Mouse (Mus musculus) heart, embryonic 16.5 days (tissue): Measurements from ENCODE around the gene Cdrt4. TPM values are rescaled to one million over a fixed set of nuclear protein-coding genes. Genes with fewer than 3 reads are reported as not detected.

Experiments
- ATAC-seq: fragments of 200-750 bp; cut with Nextera tagmentation; replicated peaks from 2 replicates; pipeline ENCODE4 v1.8.0; 2017; ENCODE audit warnings: moderate number of reproducible peaks; ENCODE audit not compliant: insufficient read depth, low FRiP score; ENCODE audit errors: extremely low read depth
- H3K27ac ChIP-seq: fragments of 300-500 bp; sonication (generic); 2 replicates; pipeline ENCODE4 v1.5.1; 2014; ENCODE audit warnings: mild to moderate bottlenecking, low read length, control low read depth, moderate library complexity
- H3K27me3 ChIP-seq: fragments of 300-500 bp; sonication (generic); 2 replicates; pipeline ENCODE4 v1.6.1; 2014; ENCODE audit warnings: low read length, mixed read lengths; ENCODE audit not compliant: control insufficient read depth, insufficient read depth
- H3K36me3 ChIP-seq: fragments of 300-500 bp; sonication (generic); 2 replicates; pipeline ENCODE4 v1.6.1; 2014; ENCODE audit not compliant: control insufficient read depth, insufficient read depth
- H3K4me1 ChIP-seq: fragments of 300-500 bp; sonication (generic); 2 replicates; pipeline ENCODE4 v1.6.1; 2014; ENCODE audit warnings: low read length, mixed read lengths; ENCODE audit not compliant: control insufficient read depth, insufficient read depth
- H3K4me2 ChIP-seq: fragments of 300-500 bp; sonication (generic); 2 replicates; pipeline ENCODE4 v1.6.1; 2014; ENCODE audit warnings: low read depth, mild to moderate bottlenecking, control low read depth, low read length
- H3K4me3 ChIP-seq: fragments of 300-500 bp; sonication (generic); 2 replicates; pipeline ENCODE4 v1.5.1; 2014; ENCODE audit warnings: mild to moderate bottlenecking, control low read depth, low read length
- H3K9ac ChIP-seq: fragments of 300-500 bp; sonication (generic); 2 replicates; pipeline ENCODE4 v1.6.1; 2014; ENCODE audit warnings: low read length, control low read depth
- H3K9me3 ChIP-seq: fragments of 300-500 bp; sonication (generic); replicated peaks from 2 replicates; pipeline ENCODE4 v1.6.1; 2016; ENCODE audit warnings: low read length; ENCODE audit not compliant: control insufficient read depth
- WGBS: fragments of 180-500 bp; shearing (Covaris S2); extraction: QIAGEN DNeasy Blood & Tissue Kit; methylation state at CpG from one replicate; pipeline ENCODE4 v1.1.7; 2014; 5-methylcytosine and 5-hydroxymethylcytosine counted together
- polyA plus RNA-seq: library from polyadenylated mRNA; unstranded; fragments of >200 nt; fragmentation: Nextera tagmentation; extraction: Ambion mirVana; gene quantifications from 2 replicates; pipeline ENCODE4 v1.2.1, GENCODE M21; 2015

The Cdrt4 gene
- polyA plus RNA-seq, 1 experiment from 2014 or later, result 0.41 TPM

DNA sequence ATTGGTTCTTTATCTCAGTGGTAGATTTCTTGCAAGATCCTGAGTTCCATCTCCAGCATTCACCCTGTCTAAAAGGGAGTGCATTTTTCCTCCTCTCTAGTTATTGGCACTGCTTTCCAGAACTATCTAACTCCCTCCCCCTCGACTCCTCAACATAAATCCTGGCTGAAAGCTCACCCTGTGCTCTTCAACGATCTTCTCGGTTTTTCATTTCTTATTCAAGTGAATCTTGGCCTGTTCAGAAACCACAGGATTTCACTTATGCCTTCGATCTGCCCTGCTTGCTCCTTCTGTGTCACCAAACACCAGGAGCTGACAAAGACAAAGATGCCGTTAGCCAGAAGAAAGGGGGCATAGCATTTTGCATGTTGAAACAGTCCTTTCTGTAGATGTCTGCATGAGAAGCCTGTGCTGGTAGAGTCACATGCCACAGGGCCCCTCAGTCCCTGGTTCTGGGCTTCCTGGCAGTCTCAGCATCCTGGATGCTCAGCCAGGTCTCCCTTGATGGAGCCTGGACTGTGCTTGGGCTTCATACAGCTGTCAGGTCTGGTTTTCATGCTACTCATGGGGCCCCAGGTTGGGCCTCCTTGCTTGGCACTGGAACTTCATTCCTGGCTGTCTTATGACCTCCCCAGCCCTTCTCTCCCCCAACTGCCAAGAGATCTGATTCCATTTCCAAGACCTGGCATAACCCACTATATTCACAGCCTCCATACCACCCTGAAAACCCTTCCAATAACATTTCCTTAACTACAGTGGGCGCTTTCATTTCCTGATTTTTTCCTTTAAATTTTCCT lies 30.8 kb upstream of the Cdrt4 start:
- no peak overlapping the region for H3K4me3 ChIP-seq
- peak overlapping the region; percentile 54; the same call in 1 of the 2 replicates for H3K4me2 ChIP-seq
- peaks cover 18% of the 10 kb centered on the region for H3K4me1 ChIP-seq
- no peak for ATAC-seq
- H3K9ac ChIP-seq, result peak overlapping the region; percentile 20; the same call in 1 of the 2 replicates
- H3K36me3 ChIP-seq, result no peaks in the 10 kb centered on the region
- peak overlapping the region; percentile 72 for H3K27ac ChIP-seq
- H3K9me3 ChIP-seq, result peaks cover 4% of the 10 kb centered on the region
- WGBS, result 63% methylated on average over 6 of the region's 6 CpGs
- H3K27me3 ChIP-seq, result no peaks in the 10 kb centered on the region

GRCm38 (mm10) chr11:62920743-62921050 lies 30.3 kb upstream of the Cdrt4 start:
- no peak for ATAC-seq
- peaks cover 18% of the 10 kb centered on the region for H3K4me1 ChIP-seq
- no peak overlapping the region; the same call in 1 of the 2 replicates for H3K4me3 ChIP-seq
- WGBS, result 17% methylated on average over 6 of the region's 6 CpGs
- no peaks in the 10 kb centered on the region for H3K27me3 ChIP-seq
- H3K36me3 ChIP-seq, result no peaks in the 10 kb centered on the region
- H3K27ac ChIP-seq, result peak overlapping the region; percentile 72
- peak overlapping the region; percentile 54 for H3K4me2 ChIP-seq
- H3K9me3 ChIP-seq, result peaks cover 4% of the 10 kb centered on the region
- peak overlapping the region; percentile 20; the same call in 1 of the 2 replicates for H3K9ac ChIP-seq

DNA sequence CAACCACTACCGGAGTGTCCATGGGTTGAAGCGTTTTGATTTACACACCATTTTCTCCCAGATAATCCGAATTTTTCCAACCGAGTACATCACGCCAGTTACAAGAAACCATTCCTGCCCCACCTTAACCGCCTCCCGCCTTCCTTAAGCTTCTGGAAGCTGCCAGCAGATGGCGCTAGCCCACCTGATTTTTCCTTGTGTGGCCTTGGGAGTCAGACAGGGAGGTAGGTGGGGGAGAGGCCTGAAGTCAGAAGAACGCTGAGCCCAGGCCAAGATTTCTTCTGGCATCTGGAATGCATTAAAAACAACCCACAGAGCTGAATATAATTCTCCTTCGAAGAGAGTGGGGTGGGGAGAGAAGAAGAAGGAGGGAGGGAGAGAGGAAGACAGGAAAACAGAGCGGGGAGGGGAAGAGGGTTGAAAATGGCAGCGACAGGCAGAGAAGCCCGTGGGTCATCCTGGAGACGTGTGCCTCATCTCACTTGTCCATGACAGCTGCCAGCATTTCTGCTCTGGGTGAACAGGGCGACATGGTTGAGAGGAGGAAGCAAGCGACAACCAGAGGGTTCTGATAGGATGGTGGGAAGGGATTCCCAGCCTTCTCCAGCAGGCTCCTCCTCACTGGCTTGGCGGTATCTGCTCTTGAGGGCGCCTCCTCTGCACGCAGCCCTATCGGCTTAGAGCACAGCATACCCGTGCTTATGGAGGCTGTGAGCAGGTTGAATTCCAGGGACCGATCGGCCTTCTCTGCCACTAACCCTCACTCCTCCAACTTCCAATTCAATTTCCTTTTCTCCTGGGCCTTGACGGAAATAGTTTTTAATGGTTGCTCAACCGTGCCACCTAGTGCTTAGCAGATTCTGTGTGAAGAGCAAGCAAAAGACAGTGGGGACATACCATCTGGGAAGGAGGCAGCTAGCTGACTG lies 29.7 kb upstream of the Cdrt4 start:
- H3K9me3 ChIP-seq, result peaks cover 4% of the 10 kb centered on the region
- peaks cover 18% of the 10 kb centered on the region for H3K4me1 ChIP-seq
- H3K4me3 ChIP-seq, result peak overlapping the region; percentile 32
- H3K27me3 ChIP-seq, result no peaks in the 10 kb centered on the region
- H3K4me2 ChIP-seq, result peak overlapping the region; percentile 54
- peak overlapping the region; percentile 85 for H3K27ac ChIP-seq
- H3K36me3 ChIP-seq, result no peaks in the 10 kb centered on the region
- peak; percentile 77 for ATAC-seq
- peak overlapping the region; percentile 21 for H3K9ac ChIP-seq
- WGBS, result 16% methylated on average over 25 of the region's 25 CpGs

- WGBS, result 33% methylated on average over 6 of the region's 6 CpGs
- Histone ChIP-seq H3K4me1 (peaks cover 18% of the 10 kb centered on the region), H3K27ac (peak overlapping the region; percentile 68; the same call in 1 of the 2 replicates)
These were observed 26.8 kb upstream of the Cdrt4 start for GRCm38 (mm10) chr11:62924091-62924761.

DNA sequence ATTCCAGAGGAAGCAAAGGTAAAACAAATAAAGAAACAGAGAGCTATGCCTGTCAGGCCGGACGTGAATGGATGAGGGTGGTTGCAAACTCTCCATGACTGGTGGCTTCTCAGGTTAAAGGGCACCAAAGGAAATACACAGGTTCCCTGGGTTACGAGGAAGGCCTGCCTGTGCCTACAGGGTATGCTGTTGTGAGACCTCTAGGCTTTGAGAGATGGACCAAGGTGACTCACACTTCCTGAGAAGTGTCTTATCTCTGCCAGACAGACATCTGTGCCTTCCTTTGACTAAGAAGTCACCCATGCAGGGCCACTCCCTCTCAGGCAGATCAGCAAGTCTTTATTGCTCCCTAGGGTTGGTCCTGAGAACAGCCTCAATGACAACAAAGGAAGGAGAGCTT lies 21.2 kb upstream of the Cdrt4 start:
- no peak overlapping the region for H3K9ac ChIP-seq
- H3K4me2 ChIP-seq, result no peak overlapping the region
- no peaks in the 10 kb centered on the region for H3K4me1 ChIP-seq
- H3K36me3 ChIP-seq, result no peaks in the 10 kb centered on the region
- WGBS, result 57% methylated on average over 3 of the region's 3 CpGs
- H3K4me3 ChIP-seq, result no peak overlapping the region
- no peak overlapping the region for H3K27ac ChIP-seq
- no peaks in the 10 kb centered on the region for H3K27me3 ChIP-seq
- no peak for ATAC-seq
- H3K9me3 ChIP-seq, result no peaks in the 10 kb centered on the region; the same call in 1 of the 2 replicates

More at GRCm38 (mm10) chr11:62924091-62924761, 26.8 kb upstream of the Cdrt4 start:
- no peak overlapping the region for H3K4me2 ChIP-seq
- H3K36me3 ChIP-seq, result no peaks in the 10 kb centered on the region
- no peak overlapping the region for H3K4me3 ChIP-seq
- no peak for ATAC-seq
- no peak overlapping the region for H3K9ac ChIP-seq
- H3K9me3 ChIP-seq, result peaks cover 4% of the 10 kb centered on the region
- H3K27me3 ChIP-seq, result no peaks in the 10 kb centered on the region

- H3K27ac ChIP-seq, result no peak overlapping the region
- H3K9ac ChIP-seq, result no peak overlapping the region
- no peak overlapping the region for H3K4me2 ChIP-seq
- 59% methylated on average over 4 of the region's 4 CpGs for WGBS
- H3K4me3 ChIP-seq, result no peak overlapping the region
- no peaks in the 10 kb centered on the region; the same call in 1 of the 2 replicates for H3K9me3 ChIP-seq
- H3K27me3 ChIP-seq, result no peaks in the 10 kb centered on the region
- H3K4me1 ChIP-seq, result no peaks in the 10 kb centered on the region
- H3K36me3 ChIP-seq, result no peaks in the 10 kb centered on the region
- ATAC-seq, result no peak
These were observed 20.4 kb upstream of the Cdrt4 start for GRCm38 (mm10) chr11:62930574-62930973.

GRCm38 (mm10) chr11:62931141-62931540 lies 19.9 kb upstream of the Cdrt4 start:
- no peak overlapping the region for H3K4me2 ChIP-seq
- H3K36me3 ChIP-seq, result no peaks in the 10 kb centered on the region
- no peaks in the 10 kb centered on the region; the same call in 1 of the 2 replicates for H3K9me3 ChIP-seq
- H3K4me1 ChIP-seq, result no peaks in the 10 kb centered on the region
- no peak overlapping the region for H3K9ac ChIP-seq
- H3K27ac ChIP-seq, result no peak overlapping the region
- 78% methylated on average over 5 of the region's 5 CpGs for WGBS
- no peaks in the 10 kb centered on the region for H3K27me3 ChIP-seq
- H3K4me3 ChIP-seq, result no peak overlapping the region
- no peak for ATAC-seq

DNA sequence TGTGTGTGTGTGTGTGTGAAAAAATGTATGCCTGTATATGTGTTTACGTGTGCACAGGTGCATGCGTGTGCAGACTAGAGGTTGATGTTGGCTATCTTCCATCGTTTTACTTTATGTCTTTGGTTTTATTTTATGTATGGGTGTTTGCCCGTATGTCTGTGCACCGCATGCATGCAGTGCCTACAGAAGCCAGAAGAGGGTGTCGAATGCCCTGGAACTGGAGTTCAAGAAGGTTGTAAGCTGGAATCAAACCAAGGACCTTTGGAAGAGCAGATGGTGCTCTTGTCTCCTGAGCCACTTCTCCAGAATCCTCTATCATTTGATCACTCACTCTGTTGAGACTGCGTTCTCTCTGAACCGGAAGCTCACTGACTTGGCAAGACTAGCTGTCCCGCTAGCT lies 17.9 kb upstream of the Cdrt4 start:
- 86% methylated on average over 9 of the region's 9 CpGs for WGBS
- Histone ChIP-seq H3K4me3 (no peak overlapping the region), H3K27me3 (no peaks in the 10 kb centered on the region), H3K4me2 (no peak overlapping the region), H3K9me3 (no peaks in the 10 kb centered on the region), H3K9ac (no peak overlapping the region), H3K36me3 (no peaks in the 10 kb centered on the region), H3K4me1 (no peaks in the 10 kb centered on the region), H3K27ac (no peak overlapping the region)
- ATAC-seq, result no peak
